Mouse (Mus musculus) E14TG2a.4 (cell line): ENCODE measurements at regions not wholly inside any gene's neighbourhood (a gene's known extent, or its start where the extent isn't known, plus 50 kb on each side); places are given as distances from the start of the nearest gene placed in this dataset.

Experiments
- CTCF ChIP-seq: conservative IDR thresholded peaks from 2 replicates; pipeline ENCODE4 v1.5.1; 2014; ENCODE audit warnings: low read length
- NANOG ChIP-seq: IDR thresholded peaks from 2 replicates; pipeline ENCODE4 v1.6.1; 2014; ENCODE audit warnings: borderline replicate concordance, low read length, mixed read lengths

- TF ChIP-seq CTCF: no peak
- no peak for TF ChIP-seq NANOG
Measured at GRCm38 (mm10) chr6:94998371-94998770, 118.7 kb upstream of the Kbtbd8 start.
